Mouse (Mus musculus) telencephalon, adult 2 months (tissue): ENCODE results near the gene Smyd2.

Experiments used
- DNase-seq: peaks from one replicate; pipeline ENCODE4 v3.0.0-alpha.2; 2011; ENCODE audit warnings: low read depth, low spot score

Smyd2 gene

DNA sequence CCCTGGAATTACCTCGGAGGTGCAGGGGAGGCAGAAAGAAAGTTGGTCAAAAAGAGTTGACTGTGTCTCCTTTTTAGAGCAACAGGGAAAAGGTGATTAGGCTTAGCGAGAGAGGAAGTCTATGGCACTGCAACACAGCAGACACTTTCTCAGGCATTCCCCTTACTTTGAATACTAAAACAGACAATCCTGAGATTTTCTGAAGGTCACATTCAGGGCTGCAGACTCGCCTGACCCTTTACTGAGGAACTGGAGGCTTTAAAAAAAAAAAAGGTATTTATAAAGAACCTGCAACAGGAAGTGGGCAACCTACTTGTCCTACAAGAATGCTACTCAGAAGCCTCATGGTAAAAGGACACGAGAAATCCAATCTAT lies 5.0 kb downstream of the Smyd2 start:
- DNase-seq, result no peak

- DNase-seq, result no peak
Measured at GRCm38 (mm10) chr1:189916422-189917125, 5.6 kb downstream of the Smyd2 start.

DNA sequence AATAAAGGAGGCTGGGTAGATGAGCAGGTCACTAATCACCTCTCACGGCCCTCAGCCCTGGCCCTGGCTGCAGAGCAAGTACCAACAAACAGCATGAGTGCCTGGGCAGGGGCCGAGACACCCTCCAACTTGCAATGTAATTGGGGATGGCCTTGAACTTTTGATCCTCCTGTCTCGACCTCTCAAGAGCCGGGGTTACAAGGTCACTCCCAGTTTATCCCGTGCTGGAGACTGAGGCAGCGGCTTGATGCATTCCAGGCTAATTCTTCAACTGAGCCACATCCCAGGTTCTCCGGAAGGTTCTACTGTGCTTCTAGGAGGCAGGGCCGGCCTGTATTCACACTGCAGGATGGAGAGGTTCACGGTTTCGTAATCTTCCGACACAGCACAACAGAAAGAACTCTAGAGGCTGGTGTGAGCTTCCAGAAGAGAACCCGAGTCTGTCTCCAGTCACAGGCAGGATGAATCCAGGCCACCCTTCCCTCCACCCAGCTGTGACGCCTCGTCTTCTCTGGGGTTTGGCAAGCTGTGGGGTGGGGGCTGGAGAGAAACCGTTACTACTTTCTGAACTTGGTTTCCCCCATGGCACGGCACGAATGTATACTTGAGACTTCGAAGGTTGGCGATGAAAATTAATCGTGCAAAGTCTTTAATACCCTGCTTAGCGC lies 8.9 kb downstream of the Smyd2 start:
- no peak for DNase-seq

- DNase-seq, result no peak
Measured at GRCm38 (mm10) chr1:189910685-189911345, 11.3 kb downstream of the Smyd2 start.

DNA sequence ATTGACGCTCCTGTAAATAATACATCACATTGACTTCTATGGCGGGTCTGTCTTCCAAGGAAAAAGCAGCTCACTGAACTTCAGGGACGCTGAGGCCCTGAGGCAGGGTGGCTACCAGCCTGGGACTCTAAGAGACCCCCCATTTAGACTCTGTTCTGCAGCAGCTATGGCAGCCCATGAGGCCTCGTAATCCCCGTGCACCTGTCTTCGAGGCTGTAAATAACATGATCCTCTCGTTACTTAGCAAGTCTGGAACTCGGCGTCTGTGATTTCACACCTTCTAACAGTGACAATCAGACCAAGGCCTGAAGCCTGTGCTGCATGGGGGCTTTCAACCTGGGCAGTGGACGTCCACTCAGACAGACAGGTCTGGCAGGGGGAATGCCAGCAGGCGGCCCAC lies 19.0 kb downstream of the Smyd2 start:
- DNase-seq, result no peak

DNA sequence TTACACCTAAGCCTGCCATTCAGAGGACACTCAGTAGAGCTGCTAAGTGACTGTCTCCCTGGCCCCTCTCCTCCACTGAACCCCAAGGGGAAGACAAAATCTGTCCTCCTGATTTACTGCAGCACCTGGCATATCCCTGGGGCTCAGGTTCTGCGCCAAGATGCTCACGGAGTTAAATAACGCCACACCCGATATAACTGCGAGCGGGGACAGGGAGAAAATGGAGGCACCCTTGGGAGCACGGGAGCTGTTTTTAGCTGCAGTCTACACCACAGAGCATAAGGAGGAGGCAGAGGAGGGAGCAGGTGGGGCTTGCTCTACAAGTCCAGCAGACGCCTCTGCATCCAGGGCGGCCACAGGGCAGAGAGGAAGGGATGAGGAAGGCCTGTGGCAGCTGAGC lies 19.8 kb downstream of the Smyd2 start:
- DNase-seq, result no peak

DNA sequence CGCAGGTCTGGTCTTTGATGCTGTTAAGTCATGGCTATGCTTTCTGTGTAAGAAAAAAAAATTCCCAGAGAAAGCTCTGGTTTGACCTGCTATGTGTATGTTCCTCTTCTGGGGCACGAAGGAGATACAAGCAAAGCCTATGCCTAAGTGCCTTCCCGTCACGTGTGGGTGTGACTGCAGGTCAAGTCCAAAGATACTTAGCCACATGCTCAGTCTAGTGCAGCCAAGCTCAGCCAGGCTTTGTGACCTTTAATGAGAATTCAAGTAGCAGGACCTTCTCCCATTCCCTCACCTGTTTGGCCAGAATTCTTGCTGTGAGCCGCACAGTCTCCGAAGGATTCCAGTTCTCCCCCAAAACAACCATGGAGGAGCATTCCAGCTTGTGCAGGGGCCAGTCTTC lies 22.6 kb downstream of the Smyd2 start:
- no peak for DNase-seq

GRCm38 (mm10) chr1:189898708-189899107 lies 23.5 kb downstream of the Smyd2 start:
- DNase-seq, result no peak

GRCm38 (mm10) chr1:189897861-189898260 lies 24.3 kb downstream of the Smyd2 start:
- DNase-seq, result no peak

GRCm38 (mm10) chr1:189894191-189894590 lies 28.0 kb downstream of the Smyd2 start:
- peak; percentile 38 for DNase-seq

GRCm38 (mm10) chr1:189888749-189889148 lies 33.4 kb downstream of the Smyd2 start:
- no peak for DNase-seq

GRCm38 (mm10) chr1:189887518-189887917 lies 34.6 kb downstream of the Smyd2 start:
- no peak for DNase-seq

GRCm38 (mm10) chr1:189885975-189886374 lies 36.2 kb downstream of the Smyd2 start:
- DNase-seq, result no peak

DNA sequence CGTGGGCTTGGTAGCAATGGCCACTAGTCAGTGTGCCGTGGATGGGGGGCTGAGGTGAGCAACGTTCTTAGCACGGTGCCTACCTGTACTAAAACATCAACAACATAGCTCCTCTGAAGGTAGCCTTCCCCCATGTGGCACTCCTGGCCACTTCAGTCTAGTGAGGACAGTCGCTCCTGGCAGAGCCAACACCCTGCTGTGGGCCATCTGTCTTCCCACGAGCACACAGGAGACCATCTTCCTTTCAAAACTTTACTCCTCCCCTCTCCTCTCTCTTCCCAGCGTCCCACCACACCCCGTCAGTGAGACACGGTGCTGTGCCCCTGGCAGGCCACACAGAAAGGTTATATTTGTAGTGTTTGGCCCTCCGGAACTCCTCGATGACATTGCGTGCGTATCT lies 37.2 kb downstream of the Smyd2 start:
- no peak for DNase-seq

GRCm38 (mm10) chr1:189883531-189884170 lies 38.5 kb downstream of the Smyd2 start:
- no peak for DNase-seq

DNA sequence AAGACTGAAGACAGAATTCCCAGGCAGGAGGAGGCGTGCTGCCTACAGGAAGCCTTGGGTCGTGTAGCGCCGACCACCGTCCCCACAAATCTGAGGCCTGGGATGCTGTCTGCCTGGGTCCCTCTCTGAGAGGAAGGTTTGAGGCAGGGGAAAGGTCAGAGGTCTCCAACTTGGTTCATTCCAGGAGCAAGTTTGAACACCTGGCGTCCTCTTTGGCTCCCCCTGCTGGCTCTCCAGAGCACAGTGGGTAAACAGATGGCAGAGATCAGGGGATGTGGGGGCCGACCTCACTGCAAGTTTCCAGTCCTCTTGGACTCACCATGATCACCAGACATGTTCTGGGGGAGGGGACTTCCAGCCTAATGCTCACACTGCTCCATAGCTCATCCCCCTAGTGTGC lies 39.3 kb downstream of the Smyd2 start:
- no peak for DNase-seq

DNA sequence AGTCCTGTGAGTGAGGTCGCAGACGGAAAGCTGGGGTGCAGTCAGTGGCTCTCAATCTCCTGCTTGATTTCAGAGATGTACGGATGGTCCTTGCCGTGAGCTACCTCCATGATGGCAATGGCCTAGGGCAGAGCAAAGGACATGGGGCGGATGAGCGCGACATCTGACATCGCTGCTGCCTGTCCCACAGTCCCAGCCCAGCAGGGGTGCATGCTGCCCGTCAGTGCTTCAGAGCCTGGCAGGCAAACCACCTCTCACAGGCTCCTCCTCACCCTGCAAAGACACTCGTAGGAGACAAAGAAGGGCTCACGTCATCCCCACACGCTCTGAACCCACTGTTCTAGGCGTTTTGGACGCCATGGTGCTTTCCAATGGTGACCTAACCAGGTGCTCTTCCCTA lies 41.4 kb downstream of the Smyd2 start:
- no peak for DNase-seq

- no peak for DNase-seq
Measured at GRCm38 (mm10) chr1:189879965-189880364, 42.2 kb downstream of the Smyd2 start.

DNA sequence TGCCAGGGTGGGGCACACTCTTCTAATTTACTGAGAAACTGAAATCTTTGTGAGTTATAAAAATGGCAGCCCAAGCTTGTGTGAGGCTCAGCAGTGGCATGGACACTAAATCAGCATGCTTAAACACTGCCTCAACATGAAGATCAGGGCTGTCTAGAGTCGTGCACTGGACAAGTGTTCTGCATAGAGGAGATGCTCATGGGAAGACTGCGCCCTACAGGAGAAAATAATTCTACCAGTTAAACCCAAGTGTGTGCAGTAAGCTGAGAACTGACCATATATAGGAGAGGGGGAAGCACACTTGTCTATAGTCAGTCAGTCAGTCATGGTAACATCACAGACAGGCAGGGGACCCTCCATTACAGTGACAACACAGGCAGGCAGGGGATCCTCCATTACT lies 43.0 kb downstream of the Smyd2 start:
- no peak for DNase-seq

- no peak for DNase-seq
Measured at GRCm38 (mm10) chr1:189876162-189876561, 46.0 kb downstream of the Smyd2 start.

- DNase-seq, result no peak
Measured at GRCm38 (mm10) chr1:189875439-189875861, 46.7 kb downstream of the Smyd2 start.

- DNase-seq, result no peak
Measured at GRCm38 (mm10) chr1:189873591-189873990, 48.6 kb downstream of the Smyd2 start.
